Mouse (Mus musculus): ENCODE results near the gene Pkig. TPM values are rescaled to one million over a fixed set of nuclear protein-coding genes. Genes with fewer than 3 reads are reported as not detected.

Gene Pkig
- total RNA-seq, 2 experiments from 2014 or later: 93.7 to 93.9 TPM

- Histone ChIP-seq H3K27ac (peak overlapping the region; percentile 56), H3K4me3 (no peak overlapping the region)
- no peak for TF ChIP-seq CTCF (conservative IDR thresholded peaks at IDR 0.05)
- no peak for DNase-seq (ENCODE audit: low spot score in 2 of 2)
Observed at GRCm38 (mm10) chr2:163692873-163693612, 34.9 kb downstream of the Pkig start.

GRCm38 (mm10) chr2:163693716-163694314, 35.6 kb downstream of the Pkig start:
- no peak overlapping the region; the same call in 1 of the 2 replicates for H3K4me3 ChIP-seq
- no peak for DNase-seq (ENCODE audit: low spot score in 2 of 2)
- TF ChIP-seq CTCF (conservative IDR thresholded peaks at IDR 0.05): no peak
- peak overlapping the region; percentile 56 for H3K27ac ChIP-seq

GRCm38 (mm10) chr2:163696763-163697162, 38.6 kb downstream of the Pkig start:
- Histone ChIP-seq H3K27ac (peak overlapping the region; percentile 72), H3K4me3 (no peak overlapping the region)
- DNase-seq (ENCODE audit: low spot score in 2 of 2): no peak
- no peak for TF ChIP-seq CTCF (conservative IDR thresholded peaks at IDR 0.05)

GRCm38 (mm10) chr2:163697764-163698480, 39.7 kb downstream of the Pkig start:
- H3K4me3 ChIP-seq: no peak overlapping the region
- no peak for DNase-seq (ENCODE audit: low spot score in 2 of 2)
- no peak for TF ChIP-seq CTCF (conservative IDR thresholded peaks at IDR 0.05)
- H3K27ac ChIP-seq: peak overlapping the region; percentile 72

- Histone ChIP-seq H3K4me3 (no peak overlapping the region), H3K27ac (peak overlapping the region; percentile 72)
- no peak for DNase-seq (ENCODE audit: low spot score in 2 of 2)
- no peak for TF ChIP-seq CTCF (conservative IDR thresholded peaks at IDR 0.05)
Observed at GRCm38 (mm10) chr2:163699078-163699780, 41.0 kb downstream of the Pkig start.

GRCm38 (mm10) chr2:163702431-163702830, 44.2 kb downstream of the Pkig start:
- peak overlapping the region; percentile 80 for H3K27ac ChIP-seq
- no peak for TF ChIP-seq CTCF (conservative IDR thresholded peaks at IDR 0.05)
- H3K4me3 ChIP-seq: no peak overlapping the region
- DNase-seq (ENCODE audit: low spot score in 2 of 2): no peak

- no peak for DNase-seq (ENCODE audit: low spot score in 2 of 2)
- no peak for TF ChIP-seq CTCF (conservative IDR thresholded peaks at IDR 0.05)
- peak overlapping the region; percentile 80 for H3K27ac ChIP-seq
- H3K4me3 ChIP-seq: no peak overlapping the region
Observed at GRCm38 (mm10) chr2:163702921-163703320, 44.7 kb downstream of the Pkig start.

- no peak for DNase-seq (ENCODE audit: low spot score in 2 of 2)
- no peak for TF ChIP-seq CTCF (conservative IDR thresholded peaks at IDR 0.05)
- Histone ChIP-seq H3K4me3 (no peak overlapping the region), H3K27ac (peak overlapping the region; percentile 80)
Observed at GRCm38 (mm10) chr2:163703599-163704260, 45.5 kb downstream of the Pkig start.

- no peak for TF ChIP-seq CTCF (conservative IDR thresholded peaks at IDR 0.05)
- DNase-seq (ENCODE audit: low spot score in 2 of 2): no peak
- H3K4me3 ChIP-seq: no peak overlapping the region
Observed at GRCm38 (mm10) chr2:163708321-163708720, 50.1 kb downstream of the Pkig start.

GRCm38 (mm10) chr2:163708763-163709250, 50.6 kb downstream of the Pkig start:
- Histone ChIP-seq H3K4me3 (no peak overlapping the region), H3K27ac (no peak overlapping the region)
- DNase-seq (ENCODE audit: low spot score in 2 of 2): no peak
- TF ChIP-seq CTCF (conservative IDR thresholded peaks at IDR 0.05): no peak

More at GRCm38 (mm10) chr2:163708321-163708720, 50.1 kb downstream of the Pkig start:
- no peak overlapping the region for H3K27ac ChIP-seq

- DNase-seq (ENCODE audit: low spot score in 2 of 2): no peak
- H3K27ac ChIP-seq: peak overlapping the region; percentile 82
- no peak overlapping the region for H3K4me3 ChIP-seq
- no peak for TF ChIP-seq CTCF (conservative IDR thresholded peaks at IDR 0.05)
Observed at GRCm38 (mm10) chr2:163710000-163710399, 51.8 kb downstream of the Pkig start.

- Histone ChIP-seq H3K4me3 (no peak overlapping the region), H3K27ac (peak overlapping the region; percentile 82)
- TF ChIP-seq CTCF (conservative IDR thresholded peaks at IDR 0.05): no peak
- no peak for DNase-seq (ENCODE audit: low spot score in 2 of 2)
Observed at GRCm38 (mm10) chr2:163710606-163711159, 52.5 kb downstream of the Pkig start.
